Mouse (Mus musculus) intestine, embryonic 16.5 days (tissue): ENCODE results near the gene Rhox4a2. TPM values are rescaled to one million over a fixed set of nuclear protein-coding genes. Genes with fewer than 3 reads are reported as not detected.
"Not testable (repeated sequence)": the region's sequence is repeated elsewhere in the genome, so short reads cannot be mapped to it uniquely, and the experiment has no call there.

Experiments
- ATAC-seq: fragments of 200-750 bp; cut with Nextera tagmentation; 2 replicates; pipeline ENCODE4 v1.8.0; 2017; ENCODE audit warnings: moderate TSS enrichment, moderate library complexity
- H3K27ac ChIP-seq: fragments of 300-500 bp; sonication (generic); 2 replicates; pipeline ENCODE4 v1.5.1; 2014; ENCODE audit warnings: mild to moderate bottlenecking, low read length
- H3K27me3 ChIP-seq: fragments of 300-500 bp; sonication (generic); replicated peaks from 2 replicates; pipeline ENCODE4 v1.6.1; 2014; ENCODE audit warnings: low read length, control low read depth, mixed read lengths; ENCODE audit not compliant: control insufficient read depth, insufficient read depth
- H3K36me3 ChIP-seq: fragments of 300-500 bp; sonication (generic); 2 replicates; pipeline ENCODE4 v1.6.1; 2014; ENCODE audit warnings: low read length, control low read depth; ENCODE audit not compliant: control insufficient read depth, insufficient read depth
- H3K4me1 ChIP-seq: fragments of 300-500 bp; sonication (generic); 2 replicates; pipeline ENCODE4 v1.6.1; 2014; ENCODE audit warnings: low read length, control low read depth, mixed read lengths; ENCODE audit not compliant: control insufficient read depth, insufficient read depth
- H3K4me2 ChIP-seq: fragments of 300-500 bp; sonication (generic); 2 replicates; pipeline ENCODE4 v1.6.1; 2014; ENCODE audit warnings: low read depth, low read length, control low read depth
- H3K4me3 ChIP-seq: fragments of 300-500 bp; sonication (generic); 2 replicates; pipeline ENCODE4 v1.5.1; 2014; ENCODE audit warnings: mild to moderate bottlenecking, low read length
- H3K9ac ChIP-seq: fragments of 300-500 bp; sonication (generic); 2 replicates; pipeline ENCODE4 v1.6.1; 2014; ENCODE audit warnings: low read depth, low read length
- H3K9me3 ChIP-seq: fragments of 300-500 bp; sonication (generic); 2 replicates; pipeline ENCODE4 v1.6.1; 2016; ENCODE audit warnings: low read length, control low read depth; ENCODE audit not compliant: control insufficient read depth
- WGBS: fragments of 180-500 bp; shearing (Covaris S2); extraction: QIAGEN DNeasy Blood & Tissue Kit; methylation state at CpG from one replicate; pipeline ENCODE4 v1.1.7; 2014; 5-methylcytosine and 5-hydroxymethylcytosine counted together
- polyA plus RNA-seq: library from polyadenylated mRNA; unstranded; fragments of >200 nt; fragmentation: Nextera tagmentation; extraction: Ambion mirVana; gene quantifications from 2 replicates; pipeline ENCODE4 v1.2.1, GENCODE M21; 2015

Gene Rhox4a2
- not detected in 2 replicates for polyA plus RNA-seq

DNA sequence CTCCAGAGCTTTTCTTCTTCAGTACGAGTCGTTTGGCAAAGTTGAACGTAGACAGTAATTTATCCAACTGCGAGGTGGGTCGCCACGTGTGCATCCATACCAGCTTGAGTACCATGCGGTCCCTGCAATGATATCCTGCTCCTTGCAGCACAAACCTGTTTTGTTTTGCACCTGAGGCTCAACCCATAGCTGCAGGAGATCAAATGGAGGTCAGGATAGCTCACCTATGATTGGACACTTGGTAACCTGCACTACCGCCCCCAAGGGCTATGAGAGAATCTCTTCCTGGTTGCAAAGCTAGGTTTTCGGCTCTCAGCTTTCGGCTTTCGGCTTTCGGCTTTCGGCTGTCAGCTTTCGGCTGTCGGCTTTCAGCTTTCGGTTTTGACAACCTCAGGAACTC lies at the start of gene Rhox4a2:
Gene Rhox4a2 (plus strand): TSS at position 301 of the 400 bp plus-strand sequence.
- H3K9ac ChIP-seq, H3K4me1 ChIP-seq, H3K36me3 ChIP-seq, H3K4me2 ChIP-seq, H3K27me3 ChIP-seq, H3K27ac ChIP-seq, ATAC-seq, H3K9me3 ChIP-seq, H3K4me3 ChIP-seq: not testable (repeated sequence)
- WGBS: 91% methylated on average over 8 of the region's 16 CpGs

DNA sequence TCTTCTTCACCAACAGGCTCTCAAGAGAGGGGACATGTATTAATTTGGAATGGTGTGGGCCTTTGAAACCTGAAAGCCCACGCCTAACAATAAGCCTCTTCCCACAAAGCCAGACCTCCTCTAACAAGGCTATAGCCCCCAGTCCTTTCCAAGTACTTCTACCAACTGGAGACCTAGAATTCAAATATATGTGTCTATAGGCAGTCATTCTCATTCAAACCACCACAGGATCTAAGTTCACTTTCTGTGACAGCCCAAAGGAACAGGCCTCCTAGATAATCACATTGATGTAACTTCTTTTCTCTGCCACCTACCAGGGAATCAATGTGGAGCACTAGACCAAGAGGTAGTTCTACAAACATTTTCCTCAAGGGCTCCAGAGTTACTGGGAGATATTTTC lies 10.9 kb upstream of the Rhox4a2 start, which contains the start of gene Rhox3a2:
Gene Rhox3a2 (plus strand): TSS at position 301 of the 400 bp plus-strand sequence.
- no CpG with 5 or more reads among the region's 1 CpGs for WGBS
- ATAC-seq, H3K9me3 ChIP-seq, H3K4me3 ChIP-seq, H3K4me2 ChIP-seq, H3K9ac ChIP-seq, H3K27me3 ChIP-seq, H3K36me3 ChIP-seq, H3K4me1 ChIP-seq, H3K27ac ChIP-seq: not testable (repeated sequence)

DNA sequence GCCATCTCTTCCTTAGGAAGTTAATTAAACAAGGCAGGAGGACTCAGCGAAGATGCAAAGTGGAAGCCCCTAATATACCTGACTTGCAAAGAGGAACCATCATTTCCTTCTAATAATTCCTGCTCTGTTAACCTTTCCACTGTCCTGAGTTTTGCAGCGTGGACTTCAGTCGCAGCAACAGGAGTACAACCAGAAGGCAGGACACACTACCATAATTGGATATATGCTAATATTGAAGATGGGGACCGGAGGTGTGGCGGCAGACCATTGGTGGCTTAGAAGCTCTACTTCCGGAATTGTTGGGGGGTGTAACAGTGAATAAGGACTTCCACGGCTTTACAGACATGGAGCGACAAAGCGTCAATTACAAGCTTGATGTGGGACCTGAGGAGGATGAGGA lies 21.1 kb downstream of the Rhox4a2 start, which contains the start of gene Rhox2b:
Gene Rhox2b (plus strand): TSS at position 301 of the 400 bp plus-strand sequence.
- H3K27me3 ChIP-seq, ATAC-seq, H3K9ac ChIP-seq, H3K9me3 ChIP-seq, H3K4me3 ChIP-seq, H3K27ac ChIP-seq, H3K36me3 ChIP-seq, H3K4me2 ChIP-seq, H3K4me1 ChIP-seq: not testable (repeated sequence)
- no CpG with 5 or more reads among the region's 9 CpGs for whole genome bisulfite sequencing

DNA sequence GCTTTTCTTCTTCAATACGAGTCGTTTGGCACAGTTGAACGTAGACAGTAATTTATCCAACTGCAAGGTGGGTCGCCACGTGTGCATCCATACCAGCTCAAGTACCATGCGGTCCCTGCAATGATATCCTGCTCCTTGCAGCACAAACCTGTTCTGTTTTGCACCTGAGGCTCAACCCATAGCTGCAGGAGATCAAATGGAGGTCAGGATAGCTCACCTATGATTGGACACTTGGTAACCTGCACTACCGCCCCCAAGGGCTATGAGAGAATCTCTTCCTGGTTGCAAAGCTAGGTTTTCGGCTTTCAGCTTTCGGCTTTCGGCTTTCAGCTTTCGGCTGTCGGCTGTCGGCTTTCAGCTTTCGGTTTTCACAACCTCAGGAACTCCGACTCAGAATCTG lies 41.5 kb downstream of the Rhox4a2 start, which contains the start of gene Rhox4b:
Gene Rhox4b (plus strand): TSS at position 301 of the 400 bp plus-strand sequence.
- not testable (repeated sequence) for H3K4me2 ChIP-seq, H3K4me1 ChIP-seq, H3K36me3 ChIP-seq, H3K9ac ChIP-seq, H3K4me3 ChIP-seq, H3K9me3 ChIP-seq, ATAC-seq, H3K27ac ChIP-seq, H3K27me3 ChIP-seq
- 89% methylated on average over 14 of the region's 15 CpGs for WGBS

Other genes with a start within 250 kb of the Rhox4a2 start
- not detected in 2 replicates for gene Akap14, start 222.0 kb upstream of the Rhox4a2 start, polyA plus RNA-seq
- gene Ndufa1, start 199.7 kb upstream of the Rhox4a2 start, polyA plus RNA-seq: 382 and 399 TPM in 2 replicates
- 7.6 and 8.1 TPM in 2 replicates for gene Rnf113a1, start 199.6 kb upstream of the Rhox4a2 start, polyA plus RNA-seq
- gene Gm9, start 179.8 kb upstream of the Rhox4a2 start, polyA plus RNA-seq: not detected in 2 replicates
- not detected in 2 replicates for gene Rhox1, start 168.6 kb upstream of the Rhox4a2 start, polyA plus RNA-seq
- gene Rhox2a, start 145.9 kb upstream of the Rhox4a2 start, polyA plus RNA-seq: not detected in 2 replicates
- not detected in 2 replicates for gene Rhox3a, start 140.9 kb upstream of the Rhox4a2 start, polyA plus RNA-seq
- gene Rhox4a, start 125.5 kb upstream of the Rhox4a2 start, polyA plus RNA-seq: not detected in 2 replicates
- not detected in 2 replicates for gene Rhox3a2, start 10.8 kb upstream of the Rhox4a2 start, polyA plus RNA-seq
- not detected in 2 replicates for gene Rhox2b, start 21.2 kb downstream of the Rhox4a2 start, polyA plus RNA-seq
- not detected in 2 replicates for gene Rhox4b, start 41.6 kb downstream of the Rhox4a2 start, polyA plus RNA-seq
- gene Rhox2c, start 62.8 kb downstream of the Rhox4a2 start, polyA plus RNA-seq: not detected in 2 replicates
- not detected in 2 replicates for gene Rhox3c, start 67.7 kb downstream of the Rhox4a2 start, polyA plus RNA-seq
- gene Rhox4c, start 89.5 kb downstream of the Rhox4a2 start, polyA plus RNA-seq: not detected in 2 replicates
- gene Rhox2d, start 102.6 kb downstream of the Rhox4a2 start, polyA plus RNA-seq: not detected in 2 replicates
- gene Rhox4d, start 123.5 kb downstream of the Rhox4a2 start, polyA plus RNA-seq: not detected in 2 replicates
- not detected in 2 replicates for gene Rhox2e, start 139.6 kb downstream of the Rhox4a2 start, polyA plus RNA-seq
- gene Rhox3e, start 151.2 kb downstream of the Rhox4a2 start, polyA plus RNA-seq: not detected in 2 replicates
- gene Rhox4e, start 166.6 kb downstream of the Rhox4a2 start, polyA plus RNA-seq: not detected in 2 replicates
- gene Rhox2f, start 180.6 kb downstream of the Rhox4a2 start, polyA plus RNA-seq: not detected in 2 replicates
- gene Rhox3f, start 190.1 kb downstream of the Rhox4a2 start, polyA plus RNA-seq: not detected in 2 replicates
- gene Rhox4f, start 216.9 kb downstream of the Rhox4a2 start, polyA plus RNA-seq: not detected in 2 replicates
- not detected in 2 replicates for gene Rhox3g, start 237.8 kb downstream of the Rhox4a2 start, polyA plus RNA-seq